Mouse (Mus musculus) CH12F3 (cell line): ENCODE data around the gene Kmt2d.

Source experiments
- in situ Hi-C: fragments of 300-500 bp; cut with MboI; formaldehyde crosslinking; loops from 2 replicates; pipeline ENCODE4 v1.14.3; 2020; ENCODE audit warnings: low sequenced_read_pairs

The Kmt2d gene

GRCm38 (mm10) chr15:98859319-98860043 lies 11.5 kb downstream of the Kmt2d start:
- in situ Hi-C loops = no loop called here

GRCm38 (mm10) chr15:98854214-98854613 lies 16.8 kb downstream of the Kmt2d start:
- in situ Hi-C loops = no loop called here

- in situ Hi-C loops = no loop called here
Measured at GRCm38 (mm10) chr15:98853161-98853937, 17.7 kb downstream of the Kmt2d start.

GRCm38 (mm10) chr15:98852733-98853132 lies 18.3 kb downstream of the Kmt2d start:
- in situ Hi-C loops = no loop called here

GRCm38 (mm10) chr15:98852071-98852470 lies 18.9 kb downstream of the Kmt2d start:
- in situ Hi-C loops = no loop called here

- in situ Hi-C loops = no loop called here
Measured at GRCm38 (mm10) chr15:98851229-98851818, 19.7 kb downstream of the Kmt2d start.

GRCm38 (mm10) chr15:98850668-98851067 lies 20.3 kb downstream of the Kmt2d start:
- in situ Hi-C loops = no loop called here

GRCm38 (mm10) chr15:98849956-98850600 lies 20.9 kb downstream of the Kmt2d start:
- in situ Hi-C loops = no loop called here

GRCm38 (mm10) chr15:98849165-98849564 lies 21.8 kb downstream of the Kmt2d start:
- in situ Hi-C loops = no loop called here

- in situ Hi-C loops = no loop called here
Measured at GRCm38 (mm10) chr15:98846140-98846539, 24.9 kb downstream of the Kmt2d start.

GRCm38 (mm10) chr15:98845149-98845548 lies 25.9 kb downstream of the Kmt2d start:
- in situ Hi-C loops = no loop called here

- in situ Hi-C loops = no loop called here
Measured at GRCm38 (mm10) chr15:98843595-98844223, 27.3 kb downstream of the Kmt2d start.

- in situ Hi-C loops = no loop called here
Measured at GRCm38 (mm10) chr15:98839671-98840585, 31.1 kb downstream of the Kmt2d start.

GRCm38 (mm10) chr15:98839161-98839560 lies 31.8 kb downstream of the Kmt2d start:
- in situ Hi-C loops = no loop called here

GRCm38 (mm10) chr15:98837743-98838103 lies 33.3 kb downstream of the Kmt2d start:
- in situ Hi-C loops = no loop called here

GRCm38 (mm10) chr15:98837006-98837742 lies 33.8 kb downstream of the Kmt2d start:
- in situ Hi-C loops = no loop called here

GRCm38 (mm10) chr15:98835291-98835690 lies 35.7 kb downstream of the Kmt2d start:
- in situ Hi-C loops = no loop called here

GRCm38 (mm10) chr15:98834059-98834458 lies 36.9 kb downstream of the Kmt2d start:
- in situ Hi-C loops = no loop called here

GRCm38 (mm10) chr15:98833281-98833680 lies 37.7 kb downstream of the Kmt2d start:
- in situ Hi-C loops = no loop called here
